Mouse (Mus musculus): ENCODE measurements around the gene Ugt1a7c. TPM values are rescaled to one million over a fixed set of nuclear protein-coding genes. Genes with fewer than 3 reads are reported as not detected.
"Not testable (repeated sequence)": the region's sequence is repeated elsewhere in the genome, so short reads cannot be mapped to it uniquely, and the experiment has no call there.

Ugt1a7c gene
- polyA plus RNA-seq, 1 experiment from 2014 or later = 1.4 TPM

DNA sequence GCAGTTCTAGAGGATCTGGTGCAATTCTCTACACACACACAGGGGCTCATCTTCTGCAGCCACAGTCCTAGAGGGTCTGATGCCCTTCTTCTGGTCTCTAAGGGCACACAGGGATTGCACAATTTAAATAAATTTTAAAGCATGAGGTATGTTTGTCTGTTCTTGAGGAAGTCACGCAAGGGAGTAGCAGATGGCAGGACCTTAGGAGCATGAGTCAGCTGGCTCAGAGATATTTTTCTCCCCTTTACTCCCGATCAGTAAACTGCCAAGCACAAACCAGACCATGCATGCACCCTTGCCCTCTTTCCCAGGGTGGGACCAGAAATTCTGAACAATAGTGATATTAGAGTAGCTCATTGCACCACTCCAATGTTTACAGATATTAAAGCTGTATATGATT is 63.6 kb downstream of the Ugt1a7c start:
- H3K27me3 ChIP-seq = no peaks in the 10 kb centered on the region
- WGBS = 84% methylated on average over 2 of the region's 2 CpGs

DNA sequence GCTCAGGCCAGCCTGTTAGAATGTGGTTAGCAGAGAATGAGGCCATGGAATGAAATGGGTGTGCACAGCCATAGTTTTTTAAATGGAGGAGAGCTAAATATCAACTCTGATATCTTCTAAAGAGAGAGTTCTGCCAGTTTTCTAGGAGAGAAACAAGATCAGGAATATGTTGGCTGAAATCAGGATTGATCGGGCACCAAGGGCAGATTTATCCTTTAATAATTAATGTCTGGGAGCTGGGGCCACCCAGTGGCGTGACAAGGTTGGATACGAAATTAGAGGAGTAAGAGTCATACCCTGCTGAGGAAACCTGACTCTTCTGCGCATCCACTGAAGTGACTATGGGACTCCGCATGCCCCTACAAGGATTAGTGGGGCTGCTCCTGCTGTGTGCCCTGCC is 70.8 kb downstream of the Ugt1a7c start, which contains the start of gene Ugt1a5:
Gene Ugt1a5, plus strand, starts transcription at position 302 of the 400 bp plus-strand sequence.
- no peak for ATAC-seq (ENCODE audit: low FRiP score, low read depth)
- 78% methylated on average over 5 of the region's 5 CpGs for WGBS
- H3K4me3 ChIP-seq = no peak within 1 kb of the TSS
- H3K9me3 ChIP-seq = no peaks in the 10 kb centered on the region
- no peak within 1 kb of the TSS for H3K4me2 ChIP-seq (replicated peaks)
- H3K27me3 ChIP-seq = no peaks in the 10 kb centered on the region
- H3K36me3 ChIP-seq = no peaks in the 10 kb centered on the region
- H3K27ac ChIP-seq = no peak within 1 kb of the TSS
- no peak within 1 kb of the TSS for H3K9ac ChIP-seq
- H3K4me1 ChIP-seq = no peaks in the 10 kb centered on the region

More for the DNA sequence above, 63.6 kb downstream of the Ugt1a7c start:
- no peak overlapping the region for H3K4me2 ChIP-seq (replicated peaks)
- H3K36me3 ChIP-seq = no peaks in the 10 kb centered on the region
- H3K9me3 ChIP-seq = no peaks in the 10 kb centered on the region
- no peak overlapping the region for H3K4me3 ChIP-seq
- H3K4me1 ChIP-seq = no peaks in the 10 kb centered on the region
- H3K9ac ChIP-seq = no peak overlapping the region
- ATAC-seq (ENCODE audit: low FRiP score, low read depth) = no peak
- H3K27ac ChIP-seq = no peak overlapping the region

DNA sequence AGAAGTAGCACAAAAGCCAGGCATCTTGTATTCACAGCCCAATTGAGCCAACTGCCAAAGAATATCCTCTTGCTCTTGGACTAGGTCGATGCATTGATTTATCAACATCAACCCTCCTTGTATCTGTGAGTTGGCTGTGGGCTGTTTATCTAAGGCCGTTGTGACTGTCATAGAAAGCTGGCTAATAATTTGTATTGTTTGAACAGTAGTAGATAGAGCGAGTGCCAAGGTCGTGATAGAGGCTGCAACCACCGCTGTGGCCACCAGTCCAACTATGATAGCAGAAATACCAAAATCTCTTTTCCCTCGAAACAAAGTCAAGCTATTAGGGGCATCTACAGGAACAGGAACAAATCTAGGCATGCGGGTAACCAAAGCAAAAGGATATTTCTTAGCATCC is 77.3 kb downstream of the Ugt1a7c start:
- H3K4me2 ChIP-seq (replicated peaks); H3K36me3 ChIP-seq; H3K4me3 ChIP-seq; H3K4me1 ChIP-seq; ATAC-seq (ENCODE audit: low FRiP score, low read depth); H3K9ac ChIP-seq; H3K27me3 ChIP-seq; H3K27ac ChIP-seq: not testable (repeated sequence)
- H3K9me3 ChIP-seq = peaks cover 16% of the 10 kb centered on the region
- 82% methylated on average over 7 of the region's 7 CpGs for WGBS

DNA sequence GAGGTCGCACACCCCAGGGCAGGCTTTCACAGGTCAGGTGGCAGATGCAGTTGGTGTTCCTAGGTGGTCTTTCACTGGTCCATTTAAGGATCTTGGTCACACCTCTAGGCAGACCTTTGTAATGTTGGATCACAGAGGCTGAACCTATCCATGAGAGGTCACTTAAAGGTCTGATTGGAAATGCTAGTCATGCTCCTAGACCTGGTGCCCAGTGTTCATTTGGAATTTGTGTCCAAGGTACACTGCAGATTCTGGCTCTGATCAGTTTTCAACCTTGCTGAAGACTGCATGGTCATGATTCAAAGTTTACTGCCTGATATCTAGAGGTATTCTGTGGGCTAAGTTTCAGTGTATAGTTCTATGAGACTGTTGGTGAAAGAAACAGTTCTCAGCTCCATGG is 84.8 kb downstream of the Ugt1a7c start:
- H3K4me3 ChIP-seq = no peak overlapping the region
- WGBS = 81% methylated on average over 1 of the region's 1 CpGs
- H3K27ac ChIP-seq = no peak overlapping the region
- H3K36me3 ChIP-seq = no peaks in the 10 kb centered on the region
- H3K9ac ChIP-seq = no peak overlapping the region
- ATAC-seq (ENCODE audit: low FRiP score, low read depth) = no peak
- no peaks in the 10 kb centered on the region; the same call in 1 of the 2 replicates for H3K27me3 ChIP-seq
- H3K9me3 ChIP-seq = peaks cover 29% of the 10 kb centered on the region
- no peak overlapping the region for H3K4me2 ChIP-seq (replicated peaks)
- H3K4me1 ChIP-seq = no peaks in the 10 kb centered on the region

DNA sequence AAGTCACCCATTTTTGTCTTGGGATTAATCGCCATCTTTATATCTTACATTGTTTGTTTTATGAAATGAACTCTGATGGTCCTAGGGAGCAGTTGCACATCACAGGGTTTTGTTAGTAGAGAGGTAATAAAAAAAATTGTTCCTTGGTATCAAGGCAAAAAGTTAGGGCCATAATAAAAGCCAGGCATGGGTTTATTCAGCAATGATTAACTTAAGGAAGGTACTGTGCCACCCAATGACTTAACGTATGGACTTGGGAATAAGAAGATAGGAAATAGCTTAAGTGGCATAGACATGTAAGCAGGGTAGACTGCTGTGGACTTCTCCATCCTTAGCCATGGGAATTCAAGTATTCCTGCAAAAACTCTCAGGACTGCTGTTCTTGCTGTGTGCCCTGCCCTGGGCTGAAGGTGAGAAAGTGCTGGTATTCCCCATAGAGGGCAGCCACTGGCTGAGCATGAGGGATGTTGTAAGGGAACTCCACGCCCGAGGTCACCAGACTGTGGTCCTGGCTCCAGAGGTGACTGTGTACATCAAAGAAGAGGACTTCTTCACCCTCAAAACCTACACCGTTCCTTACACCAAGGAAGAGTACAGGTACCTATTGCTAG is 91.6 kb downstream of the Ugt1a7c start:
- H3K27me3 ChIP-seq = no peaks in the 10 kb centered on the region; the same call in 1 of the 2 replicates
- H3K9me3 ChIP-seq = no peaks in the 10 kb centered on the region; the same call in 1 of the 2 replicates
- no peak for ATAC-seq (ENCODE audit: low FRiP score, low read depth)
- no peaks in the 10 kb centered on the region for H3K4me1 ChIP-seq
- H3K36me3 ChIP-seq = no peaks in the 10 kb centered on the region
- H3K4me3 ChIP-seq = no peak overlapping the region
- no peak overlapping the region for H3K4me2 ChIP-seq (replicated peaks)
- H3K9ac ChIP-seq = no peak overlapping the region
- WGBS = 83% methylated on average over 5 of the region's 5 CpGs
- H3K27ac ChIP-seq = no peak overlapping the region

DNA sequence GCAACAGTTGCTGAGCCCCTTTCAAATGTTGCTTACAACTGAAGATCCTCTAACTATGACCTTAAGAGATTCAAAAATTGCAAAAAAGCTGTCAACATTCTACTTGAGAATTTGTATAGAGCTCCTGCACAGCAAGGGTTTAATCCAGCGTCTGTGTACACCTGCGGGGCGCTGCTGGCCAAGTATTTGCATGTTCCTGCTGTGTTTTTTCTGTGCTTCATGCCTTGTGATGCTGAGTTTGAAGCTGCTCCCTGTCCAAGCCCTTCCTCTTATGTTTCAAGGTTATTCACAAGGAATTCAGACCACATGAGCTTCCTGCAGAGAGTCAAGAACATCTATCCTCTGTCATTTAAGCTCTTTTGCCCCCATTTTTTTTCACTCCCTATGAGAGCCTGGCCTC is 97.3 kb downstream of the Ugt1a7c start:
- Histone ChIP-seq H3K4me1 (no peaks in the 10 kb centered on the region), H3K27me3 (no peaks in the 10 kb centered on the region), H3K27ac (no peak overlapping the region), H3K4me3 (no peak overlapping the region), H3K9ac (no peak overlapping the region), H3K9me3 (no peaks in the 10 kb centered on the region; the same call in 1 of the 2 replicates), H3K36me3 (no peaks in the 10 kb centered on the region), H3K4me2 (replicated peaks) (no peak overlapping the region)
- 75% methylated on average over 3 of the region's 3 CpGs for WGBS
- no peak for ATAC-seq (ENCODE audit: low FRiP score, low read depth)

DNA sequence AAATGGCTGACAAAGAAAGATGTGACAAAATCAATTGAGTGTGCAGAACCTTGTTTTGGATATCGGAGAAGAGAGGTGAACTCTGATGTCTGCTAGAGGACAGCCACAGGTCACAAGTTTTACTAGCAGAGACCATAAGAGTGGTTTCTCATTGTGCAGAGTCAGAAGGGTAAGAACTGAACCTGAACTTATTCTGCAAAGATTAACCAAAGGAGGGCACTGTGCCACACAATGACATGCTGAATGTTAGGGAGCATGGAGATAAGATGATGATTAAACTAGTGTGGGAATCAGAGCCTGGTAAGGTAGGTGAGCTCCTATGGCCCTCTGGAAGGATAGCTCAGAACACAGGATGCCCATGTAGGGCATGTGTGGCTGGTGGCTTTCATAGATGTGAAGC is 100.8 kb downstream of the Ugt1a7c start:
- Histone ChIP-seq H3K27me3 (no peaks in the 10 kb centered on the region), H3K4me3 (no peak overlapping the region), H3K9me3 (no peaks in the 10 kb centered on the region), H3K4me2 (replicated peaks) (no peak overlapping the region), H3K27ac (no peak overlapping the region), H3K36me3 (no peaks in the 10 kb centered on the region), H3K4me1 (no peaks in the 10 kb centered on the region), H3K9ac (no peak overlapping the region)
- ATAC-seq (ENCODE audit: low FRiP score, low read depth) = no peak
- 85% methylated on average over 1 of the region's 1 CpGs for WGBS

DNA sequence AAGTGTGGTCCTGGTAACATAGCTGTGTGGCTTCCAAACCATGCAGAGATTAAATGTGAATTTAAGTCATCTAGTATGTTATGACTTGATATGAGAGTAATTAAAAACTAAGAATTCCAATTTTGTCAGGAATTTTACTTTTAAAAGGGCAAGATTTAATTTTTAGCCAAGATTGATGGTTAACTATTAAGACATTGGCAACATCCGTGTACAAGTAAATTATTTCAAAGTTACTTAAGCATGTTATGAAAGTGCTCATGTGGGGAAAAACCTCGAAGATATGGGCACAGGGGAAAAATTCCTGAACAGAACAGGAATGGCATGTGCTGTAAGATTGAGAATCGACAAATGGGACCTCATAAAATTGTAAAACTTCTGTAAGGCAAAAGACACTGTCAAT is 102.6 kb downstream of the Ugt1a7c start:
- WGBS = 66% methylated on average over 3 of the region's 3 CpGs
- Histone ChIP-seq H3K27ac (no peak overlapping the region), H3K4me3 (no peak overlapping the region), H3K4me1 (no peaks in the 10 kb centered on the region), H3K27me3 (no peaks in the 10 kb centered on the region), H3K36me3 (no peaks in the 10 kb centered on the region), H3K9ac (no peak overlapping the region), H3K4me2 (replicated peaks) (no peak overlapping the region), H3K9me3 (no peaks in the 10 kb centered on the region)
- no peak for ATAC-seq (ENCODE audit: low FRiP score, low read depth)

DNA sequence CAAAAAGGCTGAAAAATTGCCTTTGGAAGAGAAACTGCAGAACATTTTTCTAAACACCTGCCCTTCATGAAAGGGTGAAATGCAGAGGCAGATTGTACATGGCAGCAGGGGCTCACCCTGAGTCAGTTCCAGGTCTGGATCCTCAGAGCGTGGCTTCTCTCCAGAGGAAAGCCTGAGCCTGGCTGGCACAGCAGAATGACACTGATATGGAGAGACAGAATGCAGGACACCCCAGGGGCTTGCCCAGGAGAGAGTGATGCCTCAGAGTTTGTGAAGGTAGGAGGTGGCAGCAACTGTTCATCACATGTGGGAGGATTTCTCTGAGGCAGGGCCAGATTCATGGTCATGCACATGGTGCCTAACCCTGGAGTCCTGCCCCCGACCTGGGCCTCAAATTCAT is 105.1 kb downstream of the Ugt1a7c start:
- Histone ChIP-seq H3K27ac (no peak overlapping the region), H3K9me3 (peaks cover 7% of the 10 kb centered on the region; the same call in 1 of the 2 replicates), H3K36me3 (peaks cover 5% of the 10 kb centered on the region; the same call in 1 of the 2 replicates), H3K4me3 (no peak overlapping the region), H3K27me3 (no peaks in the 10 kb centered on the region), H3K4me1 (no peaks in the 10 kb centered on the region), H3K9ac (no peak overlapping the region), H3K4me2 (replicated peaks) (no peak overlapping the region)
- 66% methylated on average over 2 of the region's 2 CpGs for WGBS
- ATAC-seq (ENCODE audit: low FRiP score, low read depth) = no peak

DNA sequence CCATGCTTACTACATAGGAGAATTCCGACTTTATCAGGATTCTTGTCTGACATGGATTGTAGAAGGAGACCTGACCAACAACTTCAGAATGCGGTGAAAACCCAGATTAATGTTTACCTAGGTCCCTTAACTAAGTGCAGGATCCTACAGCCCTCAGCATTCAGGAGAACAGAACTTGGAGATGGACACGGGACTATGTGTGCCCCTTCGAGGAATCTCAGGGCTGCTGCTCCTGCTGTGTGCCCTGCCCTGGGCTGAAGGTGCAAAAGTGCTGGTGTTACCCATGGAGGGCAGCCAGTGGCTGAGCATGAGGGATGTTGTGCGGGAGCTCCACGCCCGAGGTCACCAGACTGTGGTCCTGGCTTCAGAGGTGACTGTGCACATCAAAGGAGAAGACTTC is 105.6 kb downstream of the Ugt1a7c start, which contains the start of gene Ugt1a2:
Gene Ugt1a2, plus strand, starts transcription at position 146 of the 400 bp plus-strand sequence.
- Histone ChIP-seq H3K36me3 (peaks cover 5% of the 10 kb centered on the region; the same call in 1 of the 2 replicates), H3K9ac (no peak within 1 kb of the TSS), H3K4me1 (no peaks in the 10 kb centered on the region), H3K4me3 (no peak within 1 kb of the TSS), H3K4me2 (replicated peaks) (no peak within 1 kb of the TSS), H3K9me3 (peaks cover 9% of the 10 kb centered on the region; the same call in 1 of the 2 replicates), H3K27me3 (no peaks in the 10 kb centered on the region), H3K27ac (no peak within 1 kb of the TSS)
- no peak for ATAC-seq (ENCODE audit: low FRiP score, low read depth)
- WGBS = 80% methylated on average over 7 of the region's 7 CpGs

DNA sequence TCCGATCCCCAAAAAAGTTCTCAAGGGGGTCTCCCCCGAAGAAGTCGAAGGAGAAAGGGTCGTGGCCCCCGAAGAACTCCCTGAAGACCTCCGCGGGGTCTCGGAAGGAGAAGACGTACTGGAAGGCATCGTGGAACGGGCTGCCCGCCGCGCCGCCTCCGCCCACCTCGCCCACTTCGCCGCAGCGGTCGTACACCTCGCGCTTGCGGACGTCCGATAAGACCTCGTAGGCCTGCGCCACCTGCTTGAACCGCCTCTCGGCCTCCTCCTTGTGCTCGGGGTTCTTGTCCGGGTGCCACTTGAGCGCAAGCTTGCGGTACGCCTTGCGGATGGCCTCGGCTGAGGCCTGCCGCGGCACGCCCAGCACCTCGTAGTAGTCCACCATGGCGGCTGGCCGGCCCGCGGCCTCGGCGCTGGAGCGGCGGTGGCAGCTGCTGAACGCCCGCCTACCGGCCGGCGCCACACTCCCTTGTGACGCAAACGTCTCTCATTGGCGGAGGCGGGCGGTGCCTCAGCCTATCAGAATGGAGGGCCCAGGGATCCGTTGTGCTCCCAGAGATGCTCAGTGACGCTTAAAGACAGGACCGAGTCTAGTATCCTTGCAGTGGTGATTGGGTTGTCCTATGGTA is 110.5 kb downstream of the Ugt1a7c start, which contains the start of gene Dnajb3:
Gene Dnajb3, minus strand, starts transcription at position 489 of the 629 bp plus-strand sequence.
- no peaks in the 10 kb centered on the region for H3K4me1 ChIP-seq
- WGBS = 7% methylated on average over 62 of the region's 62 CpGs
- H3K27me3 ChIP-seq = no peaks in the 10 kb centered on the region
- peak within 1 kb of the TSS; percentile 74 for H3K9ac ChIP-seq
- peak; percentile 98 for ATAC-seq (ENCODE audit: low FRiP score, low read depth)
- H3K36me3 ChIP-seq = peaks cover 5% of the 10 kb centered on the region; the same call in 1 of the 2 replicates
- peaks cover 9% of the 10 kb centered on the region; the same call in 1 of the 2 replicates for H3K9me3 ChIP-seq
- 0 out of 2 replicates have a peak within 1 kb of the TSS, but pooled peaks have one; percentile 22 for H3K27ac ChIP-seq
- H3K4me2 ChIP-seq (replicated peaks) = peak within 1 kb of the TSS; percentile 75
- peak within 1 kb of the TSS; percentile 53 for H3K4me3 ChIP-seq

DNA sequence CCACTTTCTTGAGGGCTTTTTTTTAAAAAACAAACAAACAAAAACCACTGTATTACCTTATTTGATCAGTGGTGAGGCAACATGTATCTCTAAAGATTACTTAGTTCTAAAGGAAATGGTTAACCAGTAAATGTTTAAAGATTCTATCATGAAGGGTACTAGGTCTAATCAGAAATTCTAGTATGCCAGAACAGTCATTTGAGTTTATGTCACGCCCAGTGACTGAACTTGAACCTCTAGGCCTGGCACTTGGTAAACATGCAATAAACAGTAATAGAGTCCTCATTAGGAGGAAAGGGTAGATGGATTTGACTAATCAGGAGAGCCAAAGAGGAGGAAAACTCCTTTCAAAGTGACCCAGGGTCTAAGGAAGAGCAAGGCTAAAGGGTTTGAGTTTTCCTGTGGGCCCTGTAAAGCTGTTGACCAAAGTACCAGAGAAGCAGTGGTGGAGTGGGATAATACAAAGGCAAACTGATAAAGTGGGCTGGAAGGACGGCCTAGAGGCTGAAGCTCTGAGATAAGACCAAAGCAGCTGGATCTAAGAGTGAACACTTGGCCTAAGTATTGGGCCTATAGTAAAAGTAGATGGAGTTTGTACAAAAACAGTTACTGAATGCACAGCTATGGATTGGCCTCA is 112.1 kb downstream of the Ugt1a7c start:
- no peak overlapping the region for H3K4me3 ChIP-seq
- H3K36me3 ChIP-seq = peaks cover 5% of the 10 kb centered on the region; the same call in 1 of the 2 replicates
- no peaks in the 10 kb centered on the region for H3K4me1 ChIP-seq
- no peaks in the 10 kb centered on the region for H3K27me3 ChIP-seq
- H3K4me2 ChIP-seq (replicated peaks) = no peak overlapping the region
- H3K27ac ChIP-seq = no peak overlapping the region
- no peak for ATAC-seq (ENCODE audit: low FRiP score, low read depth)
- WGBS = 82% methylated on average over 2 of the region's 2 CpGs
- H3K9ac ChIP-seq = no peak overlapping the region
- peaks cover 17% of the 10 kb centered on the region for H3K9me3 ChIP-seq
